Mouse (Mus musculus) central nervous system, embryonic 18 days (tissue): ENCODE measurements around the gene Cdc5l. TPM values are rescaled to one million over a fixed set of nuclear protein-coding genes. Genes with fewer than 3 reads are reported as not detected.

Experiments
- polyA plus RNA-seq: library from polyadenylated mRNA; depleted of rRNA; stranded (reverse); fragments of >200 nt; gene quantifications from 2 replicates; pipeline ENCODE4 v1.2.3, GENCODE M21; 2012; rRNA removed

Gene Cdc5l
- 34.9 and 35.7 TPM in 2 replicates for polyA plus RNA-seq

GRCm38 (mm10) chr17:45433419-45434261 is at the start of gene Cdc5l:
Gene Cdc5l (minus strand): TSS chr17:45433737.

GRCm38 (mm10) chr17:45474669-45475465 is 41.3 kb upstream of the Cdc5l start, which contains the start of gene Spats1:
Gene Spats1 (minus strand): TSS chr17:45475415.

Other genes with a start within 250 kb of the Cdc5l start
- gene Spats1, start 41.7 kb upstream of the Cdc5l start, polyA plus RNA-seq, result 1.4 and 1.6 TPM in 2 replicates
- gene Aars2, start 73.1 kb upstream of the Cdc5l start, polyA plus RNA-seq, result 24.5 and 25.5 TPM in 2 replicates
- gene Tcte1, start 89.7 kb upstream of the Cdc5l start, polyA plus RNA-seq, result 0.97 and 1.0 TPM in 2 replicates
- gene Tmem151b, start 115.9 kb upstream of the Cdc5l start, polyA plus RNA-seq, result 30.5 and 38.1 TPM in 2 replicates
- gene Nfkbie, start 122.0 kb upstream of the Cdc5l start, polyA plus RNA-seq, result 2.2 and 2.4 TPM in 2 replicates
- gene Slc35b2, start 130.1 kb upstream of the Cdc5l start, polyA plus RNA-seq, result 65.0 and 70.4 TPM in 2 replicates
- 834 and 842 TPM in 2 replicates for gene Hsp90ab1, start 139.5 kb upstream of the Cdc5l start, polyA plus RNA-seq
- gene Slc29a1, start 165.9 kb upstream of the Cdc5l start, polyA plus RNA-seq, result 104 TPM in 2 replicates
- 1.8 TPM in 1 of 2 replicates, not detected in the other for gene Mymx, start 168.4 kb upstream of the Cdc5l start, polyA plus RNA-seq
- gene Capn11, start 225.6 kb upstream of the Cdc5l start, polyA plus RNA-seq, result 0.16 and 1.9 TPM in 2 replicates